ENCODE assay signal across 19 mouse cellular contexts in the genomic region with DNA sequence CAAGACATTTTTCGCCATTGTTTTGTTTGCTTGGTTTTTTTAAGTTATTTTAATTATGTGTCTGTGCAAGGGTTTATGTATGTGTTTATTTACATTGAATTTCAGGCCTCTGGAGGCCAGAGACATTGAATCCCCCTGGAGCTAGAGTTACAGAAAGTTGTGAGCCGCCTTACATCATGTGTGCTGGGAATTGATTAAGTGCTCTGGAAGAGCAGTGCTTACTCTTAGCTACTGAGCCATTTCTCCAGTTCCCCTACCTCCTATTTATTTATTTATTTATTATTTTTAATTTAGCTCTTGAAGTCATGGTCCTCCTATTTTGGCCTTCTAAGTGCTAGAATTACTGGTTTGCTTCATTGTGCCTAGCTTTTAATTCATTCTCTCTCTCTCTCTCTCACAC. TPM values are rescaled to one million over a fixed set of nuclear protein-coding genes. Genes with fewer than 3 reads are reported as not detected.
DNase-seq lines count a peak whose midpoint lies in the region; ATAC-seq lines count a peak whose summit lies in the region.
"Had no signal": no experiment of that assay in that cellular context is flagged by ENCODE, and none has a peak within 500 bp of the region (broad histone marks: within the 10 kb centered on the region; RNA-seq: fewer than 3 reads in every experiment).

No protein-coding gene starts in this region.

- no peak for DNase-seq in embryonic facial prominence, embryonic 14.5 days (ENCODE audit: low spot score)
- no peak for DNase-seq in embryonic facial prominence, embryonic 10.5 days (ENCODE audit: low spot score)
- DNase-seq in midbrain, embryonic 11.5 days (ENCODE audit: low spot score, missing footprints), result peak; percentile 68
- DNase-seq in midbrain, embryonic 14.5 days, result no peak
- DNase-seq: adrenal gland, adult 2 months; adrenal gland, adult 8-10 months; adrenal gland, postnatal 10 days; adrenal gland, postnatal 14 days; adrenal gland, postnatal 25 days; adrenal gland, postnatal 36 days; B cell, adult 2 months; cerebellum, adult 11 months; cerebellum, adult 11-12 months; cerebellum, adult 18-20 months had no signal

- ATAC-seq in embryonic facial prominence, embryonic 14.5 days (ENCODE audit: low read depth), result 0 out of 2 replicates have a peak, but pooled peaks have one; percentile 55
- no peak for ATAC-seq in midbrain, embryonic 11.5 days (ENCODE audit: low FRiP score)
- ATAC-seq in midbrain, embryonic 14.5 days (ENCODE audit: low FRiP score, low TSS enrichment), result no peak
- ATAC-seq: activated CD4-positive, CD25-positive, alpha-beta regulatory T cell, adult 4 months; CD4-positive, CD25-positive, alpha-beta regulatory T cell, adult 4 months; Patski had no signal

- H3K4me1 ChIP-seq in embryonic facial prominence, embryonic 14.5 days (ENCODE audit: control insufficient read depth, insufficient read depth, low read length), result no peaks in the 10 kb centered on the region
- H3K4me1 ChIP-seq in embryonic facial prominence, embryonic 10.5 days, result no peaks in the 10 kb centered on the region
- H3K4me1 ChIP-seq in midbrain, embryonic 11.5 days (ENCODE audit: control insufficient read depth, insufficient read depth, low read length), result no peaks in the 10 kb centered on the region
- no peaks in the 10 kb centered on the region for H3K4me1 ChIP-seq in midbrain, embryonic 14.5 days (ENCODE audit: control insufficient read depth, insufficient read depth, low read length)

- H3K27ac ChIP-seq in embryonic facial prominence, embryonic 14.5 days (replicated peaks; ENCODE audit: low read depth, low read length), result no peak overlapping the region
- H3K27ac ChIP-seq in embryonic facial prominence, embryonic 10.5 days (replicated peaks), result no peak overlapping the region
- no peak overlapping the region for H3K27ac ChIP-seq in midbrain, embryonic 11.5 days (ENCODE audit: low read depth, low read length)
- no peak overlapping the region for H3K27ac ChIP-seq in midbrain, embryonic 14.5 days (replicated peaks; ENCODE audit: low read depth, low read length)

- H3K4me3 ChIP-seq in embryonic facial prominence, embryonic 14.5 days (ENCODE audit: low read depth, low read length), result no peak overlapping the region
- no peak overlapping the region for H3K4me3 ChIP-seq in embryonic facial prominence, embryonic 10.5 days
- no peak overlapping the region for H3K4me3 ChIP-seq in midbrain, embryonic 11.5 days (ENCODE audit: low read depth, low read length)
- H3K4me3 ChIP-seq in midbrain, embryonic 14.5 days (replicated peaks; ENCODE audit: low read depth, low read length), result no peak overlapping the region

- 79% methylated on average over 2 of the region's 2 CpGs for WGBS in embryonic facial prominence, embryonic 14.5 days
- 94% methylated on average over 2 of the region's 2 CpGs for WGBS in embryonic facial prominence, embryonic 10.5 days
- 89% methylated on average over 2 of the region's 2 CpGs for WGBS in midbrain, embryonic 11.5 days
- 94% methylated on average over 2 of the region's 2 CpGs for WGBS in midbrain, embryonic 14.5 days

- no peaks in the 10 kb centered on the region for H3K27me3 ChIP-seq in embryonic facial prominence, embryonic 14.5 days (replicated peaks; ENCODE audit: control insufficient read depth, insufficient read depth, low read length)
- H3K27me3 ChIP-seq in embryonic facial prominence, embryonic 10.5 days (replicated peaks; ENCODE audit: low read depth, poor library complexity, severe bottlenecking), result no peaks in the 10 kb centered on the region
- no peaks in the 10 kb centered on the region for H3K27me3 ChIP-seq in midbrain, embryonic 11.5 days (ENCODE audit: control insufficient read depth, insufficient read depth, low read length)
- no peaks in the 10 kb centered on the region for H3K27me3 ChIP-seq in midbrain, embryonic 14.5 days (ENCODE audit: control insufficient read depth, insufficient read depth, low read length)
- H3K27me3 ChIP-seq: CH12.LX, Patski had no signal

- H3K4me2 ChIP-seq in embryonic facial prominence, embryonic 14.5 days (ENCODE audit: low read depth, low read length), result no peak overlapping the region
- H3K4me2 ChIP-seq in midbrain, embryonic 11.5 days, result no peak overlapping the region
- H3K4me2 ChIP-seq in midbrain, embryonic 14.5 days (ENCODE audit: low read length), result no peak overlapping the region

- no peaks in the 10 kb centered on the region for H3K9me3 ChIP-seq in embryonic facial prominence, embryonic 14.5 days (ENCODE audit: control insufficient read depth, low read length)
- no peaks in the 10 kb centered on the region for H3K9me3 ChIP-seq in embryonic facial prominence, embryonic 10.5 days
- H3K9me3 ChIP-seq in midbrain, embryonic 11.5 days (ENCODE audit: control insufficient read depth, low read length), result no peaks in the 10 kb centered on the region
- no peaks in the 10 kb centered on the region for H3K9me3 ChIP-seq in midbrain, embryonic 14.5 days (ENCODE audit: control insufficient read depth, low read length)
- H3K9me3 ChIP-seq: G1E had no signal

- H3K9ac ChIP-seq in embryonic facial prominence, embryonic 14.5 days (ENCODE audit: low read depth, low read length), result no peak overlapping the region
- no peak overlapping the region for H3K9ac ChIP-seq in midbrain, embryonic 11.5 days (ENCODE audit: low read length)
- no peak overlapping the region for H3K9ac ChIP-seq in midbrain, embryonic 14.5 days (replicated peaks; ENCODE audit: low read length)

- H3K36me3 ChIP-seq in embryonic facial prominence, embryonic 14.5 days (ENCODE audit: control insufficient read depth, insufficient read depth, low read length), result peaks cover 51% of the 10 kb centered on the region
- H3K36me3 ChIP-seq in embryonic facial prominence, embryonic 10.5 days (replicated peaks), result peaks cover 100% of the 10 kb centered on the region
- peaks cover 8% of the 10 kb centered on the region for H3K36me3 ChIP-seq in midbrain, embryonic 11.5 days (ENCODE audit: control insufficient read depth, insufficient read depth, low read length)
- H3K36me3 ChIP-seq in midbrain, embryonic 14.5 days (ENCODE audit: control insufficient read depth, insufficient read depth, low read length), result peaks cover 5% of the 10 kb centered on the region; the same call in 1 of the 2 replicates

RNA-seq across cellular contexts. Expression of gene Ncapg2, which starts 16.5 kb away (rescaled TPM):
- 37.0 and 40.5 TPM in 2 replicates for polyA plus RNA-seq in embryonic facial prominence, embryonic 14.5 days (2014; fragmentation: Nextera tagmentation; extraction: Ambion mirVana)
- 53.1 and 57.3 TPM in 2 replicates for polyA plus RNA-seq in embryonic facial prominence, embryonic 10.5 days (2016; fragmentation: Nextera tagmentation; extraction: Ambion mirVana)
- polyA plus RNA-seq in midbrain, embryonic 11.5 days (2014; fragmentation: Nextera tagmentation; extraction: Ambion mirVana), result 42.0 and 47.7 TPM in 2 replicates
- polyA plus RNA-seq in midbrain, embryonic 14.5 days (2014; fragmentation: Nextera tagmentation; extraction: Ambion mirVana), result 6.2 and 12.7 TPM in 2 replicates
